Mouse (Mus musculus): ENCODE results near the gene Lrtm1.

The Lrtm1 gene

DNA sequence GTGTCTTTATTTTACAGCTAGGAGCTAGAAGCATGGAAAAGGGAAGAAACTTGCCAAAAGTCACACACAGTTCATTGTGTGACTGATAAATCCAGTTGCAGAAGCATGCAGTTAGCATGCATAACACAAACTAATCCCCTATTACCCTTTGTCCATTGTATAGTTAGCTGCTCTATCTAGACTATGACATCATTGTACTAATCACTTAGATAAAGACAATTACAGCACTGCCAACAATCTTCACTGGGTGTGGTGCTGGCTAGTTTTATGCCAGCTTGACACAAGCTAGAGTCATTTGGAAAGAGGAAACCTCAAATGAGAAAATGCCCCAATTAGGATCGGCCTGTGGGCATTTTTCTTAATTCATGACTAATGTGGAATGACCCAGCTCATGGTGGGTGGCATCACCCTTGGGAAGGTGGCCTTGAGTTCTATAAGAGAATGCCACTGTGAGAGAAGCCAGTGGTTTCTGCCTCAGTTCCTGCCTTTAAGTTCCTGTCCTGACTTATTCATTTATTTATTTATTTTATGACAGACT lies 13.9 kb downstream of the Lrtm1 start:
- no peak for DNase-seq (ENCODE audit: low read depth, low spot score)

DNA sequence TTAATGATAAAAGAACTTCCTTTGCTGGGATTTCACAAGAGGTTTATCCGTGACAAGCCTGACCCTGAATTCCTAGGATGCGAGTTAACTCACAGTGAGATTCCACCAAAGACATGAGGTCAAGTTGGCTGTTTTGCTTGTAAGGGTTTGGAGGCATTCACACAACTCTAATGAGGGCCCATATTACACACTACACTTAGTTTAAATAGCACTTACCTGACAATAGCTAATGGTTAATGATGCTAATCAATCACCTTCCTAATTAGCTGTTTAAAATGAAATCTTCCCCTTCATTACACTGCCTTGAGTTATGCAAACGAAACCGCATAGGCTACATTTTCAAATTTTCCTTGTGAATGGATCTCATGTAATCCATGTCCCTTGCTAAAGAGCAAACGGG lies 20.2 kb downstream of the Lrtm1 start:
- no peak for DNase-seq (ENCODE audit: low read depth, low spot score)

- DNase-seq (ENCODE audit: low read depth, low spot score), result no peak
These were observed 22.8 kb downstream of the Lrtm1 start for GRCm38 (mm10) chr14:29040606-29041364.

- no peak for DNase-seq (ENCODE audit: low read depth, low spot score)
These were observed 23.5 kb downstream of the Lrtm1 start for GRCm38 (mm10) chr14:29041498-29041897.

DNA sequence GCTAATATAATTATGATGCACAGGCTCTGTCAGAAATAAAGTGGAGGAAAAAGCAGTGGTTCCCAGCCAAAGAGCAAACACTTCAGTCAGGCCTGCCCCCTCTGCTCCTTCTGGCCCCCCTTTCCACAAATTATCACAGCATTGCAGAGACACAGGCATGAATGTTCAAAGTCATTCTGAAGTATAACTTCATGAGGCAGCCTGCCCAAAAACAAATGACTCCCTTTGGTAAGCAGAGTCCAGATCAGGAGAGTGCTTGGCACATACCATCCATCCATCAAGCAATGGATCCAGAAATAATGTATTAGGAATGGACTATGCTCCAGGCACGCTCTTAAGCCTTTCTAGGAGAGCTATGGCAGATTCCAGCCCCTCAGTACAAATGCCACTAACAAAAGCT lies 24.3 kb downstream of the Lrtm1 start:
- no peak for DNase-seq (ENCODE audit: low read depth, low spot score)

DNA sequence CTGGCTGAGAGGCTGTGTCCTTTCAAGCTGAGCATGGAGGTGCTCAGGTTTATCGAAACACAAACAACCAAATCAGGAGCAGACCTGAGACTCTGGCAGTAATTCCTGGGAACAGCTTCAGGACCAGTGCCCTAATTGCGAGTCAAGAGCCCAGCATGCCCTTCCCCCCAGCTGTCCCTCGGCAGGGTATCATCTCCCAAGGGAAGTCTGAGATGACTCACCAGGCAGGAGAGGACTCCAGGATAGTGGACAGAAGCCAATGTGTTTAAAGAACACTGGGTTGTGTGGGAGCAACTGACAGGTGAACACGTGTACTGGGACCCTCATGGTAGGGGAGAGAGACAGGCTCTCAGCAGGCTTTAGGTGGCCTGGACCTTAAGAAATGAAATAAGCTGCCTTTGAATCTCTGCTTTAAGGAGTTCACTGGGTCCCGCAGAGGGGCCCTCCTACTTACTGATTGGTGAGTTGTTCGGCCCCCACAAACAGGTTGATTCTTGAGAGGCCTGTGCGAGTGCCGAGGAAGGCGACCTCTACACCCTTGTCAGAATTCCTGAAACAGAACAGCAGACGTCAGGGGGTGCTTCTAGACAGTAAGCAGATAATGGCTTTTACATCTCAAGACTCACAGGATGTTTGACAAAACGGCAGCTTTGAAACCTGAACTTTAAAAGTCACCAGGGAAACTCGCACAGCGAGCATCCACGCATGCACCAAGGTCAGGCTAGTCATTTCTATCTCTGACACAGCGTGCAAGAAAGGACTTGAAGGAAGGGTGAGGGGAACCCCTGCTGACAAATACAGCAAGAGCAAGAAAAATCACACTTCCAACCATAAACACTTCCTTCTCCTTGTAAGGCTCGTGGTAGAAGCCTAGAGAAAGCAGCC lies 34.2 kb downstream of the Lrtm1 start:
- DNase-seq (ENCODE audit: low read depth, low spot score), result no peak

GRCm38 (mm10) chr14:29060679-29061078 lies 42.7 kb downstream of the Lrtm1 start:
- no peak for DNase-seq (ENCODE audit: low read depth, low spot score)

GRCm38 (mm10) chr14:29061491-29061890 lies 43.5 kb downstream of the Lrtm1 start:
- no peak for DNase-seq (ENCODE audit: low read depth, low spot score)

GRCm38 (mm10) chr14:29062676-29063075 lies 44.7 kb downstream of the Lrtm1 start:
- no peak for DNase-seq (ENCODE audit: low read depth, low spot score)

- DNase-seq (ENCODE audit: low read depth, low spot score), result no peak
These were observed 55.7 kb downstream of the Lrtm1 start for GRCm38 (mm10) chr14:29073747-29074146.

GRCm38 (mm10) chr14:29077418-29077817 lies 59.4 kb downstream of the Lrtm1 start:
- no peak for DNase-seq (ENCODE audit: low read depth, low spot score)

DNA sequence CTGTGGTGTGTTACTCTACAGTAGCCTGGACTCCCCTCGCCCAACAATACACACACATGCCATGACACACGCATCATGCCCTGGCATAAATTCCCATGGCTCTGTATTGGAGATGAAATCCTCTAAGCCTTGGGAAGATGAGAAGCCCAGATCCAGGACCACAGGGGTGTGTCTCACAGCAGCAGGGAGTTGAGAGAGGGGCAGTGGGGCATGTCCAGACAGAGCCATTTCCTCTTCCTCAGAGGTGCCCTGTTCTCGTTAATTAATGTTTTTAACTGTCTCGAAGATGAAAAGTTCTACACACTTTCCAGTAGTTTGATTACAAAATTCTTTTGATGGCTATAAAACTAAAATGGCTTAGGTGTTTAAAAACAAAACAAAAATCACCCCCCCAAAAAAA lies 62.2 kb downstream of the Lrtm1 start:
- DNase-seq (ENCODE audit: low read depth, low spot score), result no peak

DNA sequence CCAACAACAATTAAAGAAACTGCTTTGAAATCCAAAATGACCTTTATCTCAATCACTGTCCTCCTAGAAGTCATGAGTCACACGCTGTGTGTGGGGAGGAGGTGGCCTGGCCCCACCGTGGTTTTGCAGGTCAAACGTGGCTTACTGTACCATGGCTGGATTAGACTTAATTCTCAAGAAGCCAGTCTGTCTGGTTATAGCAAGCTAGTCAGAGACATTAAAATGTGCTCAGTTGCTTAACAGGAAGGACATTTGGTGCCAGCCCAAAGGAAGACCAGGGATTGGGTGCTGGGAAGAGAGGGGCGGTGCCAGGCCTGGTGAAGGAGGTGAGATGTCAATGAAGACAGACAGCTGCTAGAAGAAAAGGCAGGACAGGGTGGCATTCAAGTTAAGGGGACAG lies 62.6 kb downstream of the Lrtm1 start:
- no peak for DNase-seq (ENCODE audit: low read depth, low spot score)

DNA sequence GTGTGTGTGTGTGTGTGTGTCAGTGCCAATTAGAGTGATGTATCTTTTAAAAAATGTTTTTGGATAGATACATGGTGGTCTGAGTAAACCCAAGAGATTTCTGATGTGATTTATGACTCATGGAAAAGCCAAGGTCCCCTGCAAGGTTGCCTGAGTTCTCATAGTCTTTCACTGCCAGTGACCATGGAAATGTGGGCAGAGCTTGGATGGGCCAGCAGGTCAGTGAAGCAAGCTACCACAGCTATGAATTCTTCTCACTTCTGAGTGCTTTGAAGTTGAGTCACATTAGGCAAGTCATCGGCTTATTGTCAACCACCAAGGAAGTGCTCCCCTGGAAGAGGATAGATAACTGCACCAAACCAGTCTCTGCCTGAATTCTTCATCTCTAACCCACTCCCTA lies 64.2 kb downstream of the Lrtm1 start:
- DNase-seq (ENCODE audit: low read depth, low spot score), result no peak
